Mouse (Mus musculus): ENCODE data around the gene Icam2. TPM values are rescaled to one million over a fixed set of nuclear protein-coding genes. Genes with fewer than 3 reads are reported as not detected.

The Icam2 gene
- polyA plus RNA-seq, 1 experiment from 2014 or later = 15.4 TPM

DNA sequence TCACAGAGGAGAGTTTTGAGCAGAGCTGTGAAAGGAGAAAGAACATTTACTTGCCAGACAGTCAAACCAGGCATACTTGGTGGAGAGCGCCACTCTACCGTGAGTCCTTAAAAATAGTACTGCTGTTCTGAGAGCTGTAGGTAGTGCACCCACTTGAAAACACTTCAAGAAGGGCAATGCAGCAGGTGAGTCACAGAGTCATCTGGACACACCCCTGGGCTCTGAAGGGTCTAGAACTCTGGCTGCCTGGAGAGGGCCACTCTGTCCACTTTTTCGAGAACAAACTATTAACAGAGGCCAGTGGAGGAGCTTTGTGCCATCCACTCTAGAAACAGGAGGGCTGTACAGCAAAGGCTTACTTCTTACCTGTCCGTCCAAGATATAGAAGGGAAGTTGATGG lies 38.6 kb upstream of the Icam2 start:
- Histone ChIP-seq H3K9me3 (ENCODE audit: control insufficient read depth) (no peaks in the 10 kb centered on the region), H3K4me1 (replicated peaks; ENCODE audit: control insufficient read depth, insufficient read depth, low read length) (no peaks in the 10 kb centered on the region), H3K4me3 (ENCODE audit: low read depth, low read length) (no peak overlapping the region), H3K36me3 (ENCODE audit: control insufficient read depth, insufficient read depth) (peaks cover 18% of the 10 kb centered on the region), H3K4me2 (replicated peaks; ENCODE audit: low read depth) (no peak overlapping the region), H3K27ac (ENCODE audit: low read depth, low read length) (no peak overlapping the region), H3K27me3 (replicated peaks; ENCODE audit: control insufficient read depth, insufficient read depth, low read length) (no peaks in the 10 kb centered on the region), H3K9ac (ENCODE audit: low read depth, low read length) (no peak overlapping the region)
- ATAC-seq = no peak
- no peak for TF ChIP-seq CTCF (IDR thresholded peaks at IDR 0.05; ENCODE audit: low read depth)
- WGBS = 94% methylated on average over 4 of the region's 4 CpGs

DNA sequence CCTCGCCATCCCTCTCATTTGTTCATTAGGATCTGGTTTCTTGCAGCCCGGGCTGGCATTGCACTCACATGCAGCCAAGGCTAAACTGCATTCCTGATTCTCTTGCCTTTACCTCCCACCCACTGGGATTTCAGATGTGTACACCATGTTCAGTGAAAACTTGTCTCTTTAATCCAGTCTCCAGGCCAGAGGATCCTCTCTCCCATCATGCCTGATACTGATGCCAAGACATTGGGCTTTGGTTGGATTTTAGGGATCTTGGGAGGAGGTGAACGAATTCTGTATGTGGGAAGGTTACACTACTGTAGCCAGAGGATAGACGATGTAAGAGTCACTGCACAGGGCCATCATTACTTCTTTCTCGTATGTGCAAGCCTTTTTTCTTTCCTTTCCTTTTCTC lies 37.3 kb upstream of the Icam2 start:
- 95% methylated on average over 5 of the region's 5 CpGs for WGBS
- no peak for TF ChIP-seq CTCF (IDR thresholded peaks at IDR 0.05; ENCODE audit: low read depth)
- Histone ChIP-seq H3K9ac (ENCODE audit: low read depth, low read length) (no peak overlapping the region), H3K4me3 (ENCODE audit: low read depth, low read length) (no peak overlapping the region), H3K4me1 (replicated peaks; ENCODE audit: control insufficient read depth, insufficient read depth, low read length) (no peaks in the 10 kb centered on the region), H3K9me3 (ENCODE audit: control insufficient read depth) (no peaks in the 10 kb centered on the region), H3K36me3 (ENCODE audit: control insufficient read depth, insufficient read depth) (peaks cover 23% of the 10 kb centered on the region), H3K27me3 (replicated peaks; ENCODE audit: control insufficient read depth, insufficient read depth, low read length) (no peaks in the 10 kb centered on the region), H3K27ac (ENCODE audit: low read depth, low read length) (no peak overlapping the region), H3K4me2 (replicated peaks; ENCODE audit: low read depth) (no peak overlapping the region)
- no peak for ATAC-seq

DNA sequence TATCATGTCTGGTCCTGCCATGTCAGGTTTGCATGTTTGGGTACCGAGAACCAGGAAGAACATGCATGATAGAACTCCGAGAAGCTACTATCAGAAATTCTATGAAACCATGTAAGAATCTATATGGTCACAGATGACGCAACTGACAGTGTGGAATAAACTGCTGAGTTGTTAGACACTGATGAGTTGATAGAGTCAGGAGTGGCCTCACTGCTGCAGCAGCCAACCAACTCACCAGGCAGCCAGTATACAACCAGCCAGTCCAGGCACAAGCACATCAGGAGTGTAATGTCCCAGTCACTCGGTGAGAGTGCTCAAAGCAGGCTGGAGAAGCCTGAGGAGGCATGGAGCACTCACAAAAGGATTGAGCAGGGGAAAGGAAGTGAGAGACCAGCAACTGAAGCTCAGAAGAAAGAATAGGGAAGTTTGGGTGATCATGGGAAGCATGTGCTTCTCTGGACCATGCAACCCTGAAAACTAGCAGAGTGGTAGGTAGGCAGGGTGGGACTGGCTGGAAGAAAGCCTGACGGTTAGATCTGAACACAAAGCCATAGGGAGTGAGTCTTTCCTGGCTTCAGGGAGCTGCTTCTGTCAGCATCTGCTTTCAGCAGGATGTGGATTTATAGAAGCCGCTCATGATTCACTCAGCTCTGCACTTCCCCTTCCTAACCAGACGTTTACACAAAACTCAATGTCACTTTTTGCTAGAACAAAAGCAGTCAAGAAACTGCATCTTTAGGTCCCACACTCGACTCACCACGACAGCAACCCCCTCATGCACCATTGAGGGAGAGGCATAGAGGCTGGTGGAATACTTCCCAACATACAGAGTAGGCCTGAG lies 31.6 kb upstream of the Icam2 start:
- peak; percentile 56; the same call in 1 of the 2 replicates for ATAC-seq
- Histone ChIP-seq H3K27ac (ENCODE audit: low read depth, low read length) (peak overlapping the region; percentile 37; the same call in 1 of the 2 replicates), H3K36me3 (ENCODE audit: control insufficient read depth, insufficient read depth) (peaks cover 29% of the 10 kb centered on the region; the same call in 1 of the 2 replicates), H3K9me3 (ENCODE audit: control insufficient read depth) (no peaks in the 10 kb centered on the region), H3K4me2 (replicated peaks; ENCODE audit: low read depth) (no peak overlapping the region), H3K4me3 (ENCODE audit: low read depth, low read length) (no peak overlapping the region), H3K27me3 (replicated peaks; ENCODE audit: control insufficient read depth, insufficient read depth, low read length) (no peaks in the 10 kb centered on the region), H3K9ac (ENCODE audit: low read depth, low read length) (no peak overlapping the region), H3K4me1 (replicated peaks; ENCODE audit: control insufficient read depth, insufficient read depth, low read length) (no peaks in the 10 kb centered on the region)
- TF ChIP-seq CTCF (IDR thresholded peaks at IDR 0.05; ENCODE audit: low read depth) = no peak
- 68% methylated on average over 9 of the region's 9 CpGs for WGBS

DNA sequence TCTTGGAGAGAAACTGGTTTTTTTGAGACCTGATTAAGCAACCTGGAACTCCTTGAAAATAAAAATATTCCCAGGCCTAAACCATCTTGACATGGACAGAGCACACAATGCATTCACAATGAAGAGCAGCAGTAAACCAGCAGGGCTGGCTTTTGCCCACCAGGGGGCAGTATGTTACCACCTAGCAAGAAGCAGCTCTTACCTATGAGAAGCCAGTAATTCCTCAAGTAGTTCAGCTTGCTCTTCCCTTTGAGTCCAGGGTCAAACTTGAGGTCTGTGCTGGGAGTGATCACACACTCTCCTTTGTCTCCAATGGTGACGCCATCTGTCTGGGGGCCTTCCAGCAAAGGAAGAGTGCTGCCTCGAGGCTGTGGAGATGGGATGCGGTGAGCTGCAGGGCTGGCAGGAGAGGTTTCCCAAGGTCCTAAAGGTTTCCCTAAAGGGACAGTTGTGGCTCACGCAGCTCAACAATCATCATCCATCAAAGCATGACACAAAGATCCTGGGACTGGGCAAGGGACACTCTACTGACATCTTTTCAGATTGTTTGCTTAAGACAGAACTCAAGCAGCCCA lies 30.8 kb upstream of the Icam2 start:
- H3K9ac ChIP-seq (ENCODE audit: low read depth, low read length) = peak overlapping the region; percentile 31; the same call in 1 of the 2 replicates
- no peaks in the 10 kb centered on the region for H3K4me1 ChIP-seq (replicated peaks; ENCODE audit: control insufficient read depth, insufficient read depth, low read length)
- peak; percentile 99 for TF ChIP-seq CTCF (IDR thresholded peaks at IDR 0.05; ENCODE audit: low read depth)
- no peak overlapping the region for H3K27ac ChIP-seq (ENCODE audit: low read depth, low read length)
- H3K36me3 ChIP-seq (ENCODE audit: control insufficient read depth, insufficient read depth) = peaks cover 35% of the 10 kb centered on the region
- H3K9me3 ChIP-seq (ENCODE audit: control insufficient read depth) = no peaks in the 10 kb centered on the region
- no peak overlapping the region for H3K4me3 ChIP-seq (ENCODE audit: low read depth, low read length)
- no peak overlapping the region for H3K4me2 ChIP-seq (replicated peaks; ENCODE audit: low read depth)
- peak; percentile 57 for ATAC-seq
- H3K27me3 ChIP-seq (replicated peaks; ENCODE audit: control insufficient read depth, insufficient read depth, low read length) = no peaks in the 10 kb centered on the region
- WGBS = 43% methylated on average over 4 of the region's 4 CpGs

DNA sequence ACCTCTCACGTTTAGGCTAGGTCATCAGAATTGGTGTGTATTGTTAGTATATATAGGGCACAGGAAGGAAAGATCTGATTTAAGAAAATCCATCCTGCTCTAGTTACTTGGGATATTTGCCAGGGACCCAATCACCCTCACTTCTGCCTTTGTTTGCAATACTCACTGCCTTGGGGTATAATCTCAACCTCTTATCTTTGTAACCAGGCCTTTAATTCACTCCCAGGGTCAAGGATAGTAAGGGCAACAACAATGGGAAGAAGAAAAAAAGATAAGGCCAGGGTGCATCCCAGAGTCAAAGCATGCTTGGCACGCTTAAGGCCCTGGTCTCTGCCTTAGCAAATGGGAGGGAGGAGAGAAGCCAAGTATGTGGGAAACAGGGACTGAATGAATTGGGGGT lies 30.0 kb upstream of the Icam2 start:
- ATAC-seq = no peak
- H3K4me2 ChIP-seq (replicated peaks; ENCODE audit: low read depth) = no peak overlapping the region
- H3K36me3 ChIP-seq (ENCODE audit: control insufficient read depth, insufficient read depth) = peaks cover 30% of the 10 kb centered on the region
- no peak overlapping the region for H3K27ac ChIP-seq (ENCODE audit: low read depth, low read length)
- H3K4me3 ChIP-seq (ENCODE audit: low read depth, low read length) = no peak overlapping the region
- no peaks in the 10 kb centered on the region for H3K4me1 ChIP-seq (replicated peaks; ENCODE audit: control insufficient read depth, insufficient read depth, low read length)
- WGBS = 84% methylated on average over 2 of the region's 2 CpGs
- no peaks in the 10 kb centered on the region for H3K9me3 ChIP-seq (ENCODE audit: control insufficient read depth)
- TF ChIP-seq CTCF (IDR thresholded peaks at IDR 0.05; ENCODE audit: low read depth) = no peak
- H3K27me3 ChIP-seq (replicated peaks; ENCODE audit: control insufficient read depth, insufficient read depth, low read length) = no peaks in the 10 kb centered on the region
- H3K9ac ChIP-seq (ENCODE audit: low read depth, low read length) = no peak overlapping the region

DNA sequence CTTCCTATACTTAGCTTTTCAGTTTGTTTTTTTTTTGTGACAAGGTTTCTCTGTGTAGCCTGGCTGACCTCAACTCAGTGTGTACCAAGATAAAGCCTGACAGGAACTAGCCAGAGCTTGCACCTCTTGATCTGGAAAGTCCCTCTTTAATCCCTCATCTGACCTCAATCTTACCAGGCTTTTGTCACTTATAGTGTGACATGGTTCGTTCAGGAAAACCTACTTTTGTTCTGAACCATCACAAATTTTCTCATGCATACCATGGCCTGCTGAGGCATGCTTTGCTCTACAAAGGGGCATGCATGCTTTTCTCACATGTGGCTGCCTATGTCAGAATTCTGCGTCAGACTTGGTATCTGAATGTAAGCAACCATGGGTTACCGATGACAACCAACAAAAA lies 28.5 kb upstream of the Icam2 start:
- Histone ChIP-seq H3K36me3 (ENCODE audit: control insufficient read depth, insufficient read depth) (peaks cover 23% of the 10 kb centered on the region), H3K4me3 (ENCODE audit: low read depth, low read length) (no peak overlapping the region), H3K4me1 (replicated peaks; ENCODE audit: control insufficient read depth, insufficient read depth, low read length) (no peaks in the 10 kb centered on the region), H3K4me2 (replicated peaks; ENCODE audit: low read depth) (no peak overlapping the region), H3K27me3 (replicated peaks; ENCODE audit: control insufficient read depth, insufficient read depth, low read length) (no peaks in the 10 kb centered on the region), H3K9me3 (ENCODE audit: control insufficient read depth) (no peaks in the 10 kb centered on the region), H3K9ac (ENCODE audit: low read depth, low read length) (no peak overlapping the region), H3K27ac (ENCODE audit: low read depth, low read length) (no peak overlapping the region)
- no peak for TF ChIP-seq CTCF (IDR thresholded peaks at IDR 0.05; ENCODE audit: low read depth)
- no peak for ATAC-seq
- 87% methylated on average over 3 of the region's 3 CpGs for WGBS
